Mouse (Mus musculus) lung, adult 18-20 months (tissue): ENCODE measurements around the gene Tigit.

Source experiments
- DNase-seq, 2 experiments: peaks; one replicate each; pipeline ENCODE4 v3.0.0; 2022; ENCODE audit warnings: mixed read lengths in 2 of 2

The Tigit gene

DNA sequence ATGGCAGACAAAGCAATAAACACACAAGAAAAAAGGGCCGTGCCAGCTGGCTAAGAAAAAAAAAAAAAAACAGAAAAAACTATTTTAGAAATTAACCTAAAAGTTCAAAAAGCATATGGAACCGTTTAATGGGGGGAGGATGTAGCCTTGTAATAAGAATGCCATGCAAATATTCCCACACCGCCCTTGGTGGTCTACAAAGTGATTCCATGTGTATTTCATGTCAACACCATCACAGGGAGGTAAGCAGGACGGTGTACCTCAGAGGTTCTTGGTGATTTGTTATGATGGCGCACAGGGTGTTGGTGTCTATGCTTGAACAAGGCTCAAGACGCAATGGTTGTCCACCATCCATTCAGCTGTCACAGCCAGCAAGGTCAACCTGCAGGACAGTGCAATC lies 46.6 kb downstream of the Tigit start:
- no peak for DNase-seq

DNA sequence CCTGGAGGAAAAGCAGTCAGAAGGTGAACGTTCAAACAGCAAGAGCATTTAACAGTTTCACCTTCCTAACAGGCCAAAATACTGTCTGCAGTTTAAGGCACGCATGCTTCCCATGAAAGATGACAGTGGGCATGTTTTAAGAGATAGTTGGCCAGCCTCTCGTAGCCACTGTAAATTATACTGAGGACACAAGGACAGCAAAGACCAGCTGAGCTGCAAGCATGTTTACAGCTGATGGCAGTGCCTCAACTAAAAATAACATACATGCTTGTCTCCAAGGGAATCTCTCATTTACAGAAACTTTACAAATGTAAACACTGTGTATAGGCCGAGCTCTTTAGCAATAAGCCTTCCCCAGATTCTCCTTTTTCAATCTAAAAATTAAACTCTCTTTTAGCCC lies 47.6 kb downstream of the Tigit start:
- DNase-seq = no peak

DNA sequence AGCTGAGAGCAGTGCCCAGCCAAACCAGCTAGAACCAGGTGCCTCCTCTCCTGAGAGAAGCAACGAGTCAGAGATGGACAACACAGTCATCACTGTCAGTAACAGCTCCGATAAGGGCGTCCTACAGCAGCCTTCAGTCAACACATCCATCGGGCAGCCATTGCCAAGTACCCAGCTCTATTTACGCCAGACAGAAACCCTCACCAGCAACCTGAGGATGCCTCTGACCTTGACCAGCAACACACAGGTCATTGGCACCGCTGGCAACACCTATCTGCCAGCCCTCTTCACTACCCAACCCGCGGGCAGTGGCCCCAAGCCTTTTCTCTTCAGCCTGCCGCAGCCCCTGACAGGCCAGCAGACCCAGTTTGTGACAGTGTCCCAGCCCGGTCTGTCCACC lies 53.6 kb downstream of the Tigit start:
- DNase-seq = no peak

DNA sequence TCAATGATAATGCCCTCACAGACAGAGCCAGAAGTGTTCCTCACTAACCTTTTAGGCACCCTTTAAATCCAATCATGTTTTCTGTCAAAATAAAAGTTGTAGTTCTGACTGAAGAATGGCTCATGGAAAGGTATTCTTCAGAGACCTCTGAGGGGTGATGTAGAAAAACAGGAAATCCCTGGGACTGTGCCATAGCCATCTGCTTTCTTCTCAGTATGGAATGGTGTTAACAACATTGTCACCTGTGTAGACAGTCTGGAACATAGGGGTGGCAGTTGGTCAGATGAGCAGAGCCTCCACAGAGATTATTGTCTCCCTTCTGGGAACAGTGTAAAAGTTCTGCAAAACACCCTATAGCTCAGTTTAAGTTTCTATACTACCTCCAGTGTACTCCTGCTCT lies 55.9 kb downstream of the Tigit start:
- DNase-seq = no peak

DNA sequence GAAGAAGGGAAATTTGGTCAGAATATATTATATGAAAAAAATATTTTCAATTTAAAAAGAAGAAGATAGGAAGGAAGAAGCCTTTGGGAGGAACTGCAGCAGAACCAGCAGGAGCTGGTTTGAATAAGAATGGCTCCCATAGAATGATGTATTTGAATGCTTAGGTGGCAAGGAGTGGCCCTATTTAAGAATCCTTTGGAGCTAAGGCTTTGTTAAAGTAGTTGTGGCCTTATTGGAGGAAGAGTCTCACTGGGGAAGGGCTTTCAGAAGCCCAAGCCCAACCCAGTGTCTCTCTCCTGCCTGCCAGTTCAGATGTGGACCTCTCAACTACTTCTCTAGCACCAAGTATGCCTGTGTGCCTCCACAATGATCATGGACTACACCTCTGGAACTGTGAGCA lies 56.9 kb downstream of the Tigit start:
- no peak for DNase-seq

DNA sequence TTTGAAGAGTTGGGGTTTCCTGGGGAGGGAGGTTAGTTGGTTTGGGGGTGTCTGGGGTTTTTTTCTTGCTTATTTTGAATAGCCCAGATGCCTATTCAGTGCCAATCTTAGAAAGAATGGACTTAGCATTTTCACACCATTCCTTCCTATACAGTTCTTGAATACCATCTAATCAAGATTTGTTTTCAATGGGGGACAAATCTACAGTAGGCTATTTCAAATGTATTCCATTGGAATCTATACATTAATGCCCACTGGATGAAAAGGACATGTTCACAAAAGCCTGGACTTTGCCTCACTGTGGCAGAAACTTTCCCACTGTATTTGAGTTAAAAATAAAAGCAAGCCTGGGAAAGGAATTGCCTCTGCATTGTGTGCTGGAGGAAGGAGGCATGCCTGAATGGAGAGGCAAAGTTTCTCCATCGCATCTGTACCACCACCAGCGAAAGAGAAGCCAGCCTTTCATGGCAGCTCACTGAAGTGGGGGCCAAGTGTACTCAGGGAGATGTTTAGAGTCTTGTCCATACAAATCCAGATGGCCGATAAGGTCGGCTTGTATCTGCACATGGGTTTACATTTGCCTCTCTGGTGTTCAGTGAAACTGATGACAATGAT lies 59.4 kb downstream of the Tigit start:
- DNase-seq = no peak

DNA sequence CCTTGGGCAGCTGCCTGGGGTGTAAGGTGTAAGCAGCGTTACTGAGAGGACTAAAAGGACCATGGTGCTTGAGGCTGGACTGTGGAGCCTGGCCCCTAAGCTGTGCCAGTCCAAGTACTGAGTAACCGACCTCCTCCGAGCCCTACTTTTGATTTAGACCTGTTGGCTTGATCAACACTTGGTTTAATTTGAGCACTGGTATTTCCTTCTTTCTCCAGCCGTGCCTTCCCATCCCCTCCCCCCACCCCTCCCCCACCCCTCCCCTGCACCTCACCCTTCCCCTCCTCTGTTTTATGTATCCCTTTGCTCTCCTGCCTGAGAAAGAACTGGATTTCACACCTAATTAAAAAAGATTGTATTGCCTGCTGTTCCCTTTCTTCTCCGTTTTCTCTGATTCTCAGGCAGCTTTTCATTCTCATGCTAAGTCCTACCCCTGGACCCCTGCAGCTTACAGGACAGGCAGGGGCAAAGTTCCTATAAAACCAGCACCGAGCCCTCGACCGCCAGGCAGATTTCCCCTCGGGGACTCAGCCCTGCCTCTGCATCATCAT lies 60.3 kb downstream of the Tigit start:
- no peak for DNase-seq

DNA sequence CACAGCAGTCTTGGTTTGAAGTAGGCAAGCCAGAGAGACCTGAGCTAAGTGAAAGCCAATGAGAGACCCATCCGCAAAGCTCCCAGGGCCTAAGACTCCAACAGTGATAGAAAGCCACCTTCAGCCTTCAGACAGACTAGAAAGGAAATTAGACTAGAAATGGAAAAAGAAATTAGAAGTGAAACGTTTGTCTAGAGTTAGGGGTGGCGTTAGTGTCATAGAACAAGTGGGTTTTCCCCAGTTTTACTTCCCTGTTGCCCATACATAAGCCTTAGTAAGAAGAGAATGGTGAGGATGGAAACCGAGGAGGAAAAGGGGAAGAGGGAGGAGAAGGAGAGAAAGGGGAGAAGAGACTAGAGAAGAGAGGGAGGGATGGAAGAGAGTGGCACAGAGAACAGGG lies 61.4 kb downstream of the Tigit start:
- DNase-seq = no peak

DNA sequence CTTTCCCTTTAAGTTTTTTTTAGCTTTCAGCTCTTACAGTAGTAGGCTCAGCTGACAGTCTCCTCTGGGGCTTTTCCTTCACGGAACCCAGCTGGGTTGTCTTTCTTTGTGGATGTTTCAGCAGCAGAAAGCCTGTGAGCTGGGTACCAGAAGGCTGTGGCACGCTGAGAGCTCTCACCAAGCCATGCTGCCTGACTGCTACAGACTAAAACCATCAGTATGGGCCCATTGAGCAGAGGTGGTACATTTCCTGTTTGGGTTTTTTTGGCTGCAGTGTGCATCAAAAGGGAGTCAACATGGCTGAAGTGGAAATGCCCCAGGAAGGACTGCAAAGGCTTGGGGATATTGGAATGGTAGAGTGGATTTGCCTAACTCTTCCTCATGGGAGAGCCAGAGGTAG lies 64.2 kb downstream of the Tigit start:
- no peak for DNase-seq
